Mouse (Mus musculus) limb, embryonic 11.5 days (tissue): ENCODE data around the gene Brat1. TPM values are rescaled to one million over a fixed set of nuclear protein-coding genes. Genes with fewer than 3 reads are reported as not detected.
A peak's percentile ranks its signal among the peaks of the same experiment; 100 is the strongest.

ENCODE experiments used
- ATAC-seq: fragments of 200-750 bp; cut with Nextera tagmentation; 2 replicates; pipeline ENCODE4 v1.8.0; 2017; ENCODE audit warnings: low read depth; ENCODE audit not compliant: insufficient number of reproducible peaks, low FRiP score, low TSS enrichment
- DNase-seq: peaks from one replicate; pipeline ENCODE4 v3.0.0-alpha.2; 2015; ENCODE audit warnings: low spot score
- H3K27ac ChIP-seq: fragments of 300-500 bp; sonication (generic); replicated peaks from 2 replicates; pipeline ENCODE4 v1.5.1; 2014; ENCODE audit warnings: low read depth, mild to moderate bottlenecking, low read length
- H3K27me3 ChIP-seq: fragments of 300-500 bp; sonication (generic); 2 replicates; pipeline ENCODE4 v1.6.1; 2014; ENCODE audit warnings: mild to moderate bottlenecking, low read length, mixed read lengths; ENCODE audit not compliant: control insufficient read depth, insufficient read depth
- H3K36me3 ChIP-seq: fragments of 300-500 bp; sonication (generic); 2 replicates; pipeline ENCODE4 v1.6.1; 2014; ENCODE audit warnings: mild to moderate bottlenecking, low read length, moderate library complexity, mixed read lengths; ENCODE audit not compliant: control insufficient read depth, insufficient read depth
- H3K4me1 ChIP-seq: fragments of 300-500 bp; sonication (generic); 2 replicates; pipeline ENCODE4 v1.6.1; 2014; ENCODE audit warnings: low read length, mixed read lengths; ENCODE audit not compliant: control insufficient read depth, insufficient read depth
- H3K4me2 ChIP-seq: fragments of 300-500 bp; sonication (generic); 2 replicates; pipeline ENCODE4 v1.6.1; 2014; ENCODE audit warnings: low read depth, mild to moderate bottlenecking, moderate library complexity; ENCODE audit not compliant: severe bottlenecking
- H3K4me3 ChIP-seq: fragments of 300-500 bp; sonication (generic); 2 replicates; pipeline ENCODE4 v1.5.1; 2014; ENCODE audit warnings: low read depth, low read length
- H3K9ac ChIP-seq: fragments of 300-500 bp; sonication (generic); 2 replicates; pipeline ENCODE4 v1.6.1; 2014; ENCODE audit warnings: mild to moderate bottlenecking, low read length
- H3K9me3 ChIP-seq: fragments of 300-500 bp; sonication (generic); 2 replicates; pipeline ENCODE4 v1.6.1; 2016; ENCODE audit warnings: low read length; ENCODE audit not compliant: control insufficient read depth
- WGBS: fragments of 180-500 bp; shearing (Covaris S2); extraction: QIAGEN DNeasy Blood & Tissue Kit; methylation state at CpG from one replicate; pipeline ENCODE4 v1.1.7; 2014; 5-methylcytosine and 5-hydroxymethylcytosine counted together
- polyA plus RNA-seq: library from polyadenylated mRNA; unstranded; fragments of >200 nt; fragmentation: Nextera tagmentation; extraction: Ambion mirVana; gene quantifications from 2 replicates; pipeline ENCODE4 v1.2.1, GENCODE M21; 2014

Brat1 gene
- polyA plus RNA-seq, 1 experiment from 2014 or later = 12.0 TPM

DNA sequence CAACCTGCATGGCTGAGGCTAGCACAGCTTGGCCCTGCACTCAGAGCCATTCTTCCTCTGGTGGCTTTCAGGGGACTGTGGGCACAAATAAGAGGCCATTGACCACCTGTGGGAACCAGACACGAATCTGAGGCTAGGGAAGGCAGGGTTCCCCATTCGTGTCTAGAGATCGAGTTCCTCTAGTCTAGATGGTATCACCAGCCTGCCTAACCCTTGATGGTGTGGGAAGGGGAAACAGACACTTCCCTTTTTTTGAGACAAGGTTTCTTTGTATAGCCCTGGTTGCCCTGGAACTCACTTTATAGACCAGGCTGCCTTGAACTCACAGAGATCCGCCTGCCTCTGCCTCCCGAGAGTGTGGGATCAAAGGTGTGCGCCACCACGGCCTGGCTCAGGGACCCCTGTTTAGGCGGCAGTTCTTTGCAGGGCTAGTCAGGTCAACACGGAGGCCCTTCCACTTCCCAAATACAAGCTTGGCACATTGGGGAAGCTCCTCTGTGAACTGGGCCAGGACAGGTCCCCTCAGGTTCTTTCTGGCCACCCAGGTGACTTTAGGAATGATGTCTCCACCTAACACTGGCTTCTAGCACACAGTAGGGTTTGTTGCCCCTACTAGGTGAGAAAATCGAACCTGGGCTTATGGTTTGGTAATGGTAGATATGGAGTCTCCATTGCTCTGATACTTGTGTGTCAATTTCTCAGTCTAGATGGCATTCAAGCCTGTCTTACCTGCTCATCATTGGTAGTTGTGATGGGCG is 26.4 kb downstream of the Brat1 start:
- no peak for ATAC-seq
- Histone ChIP-seq H3K27ac (no peak overlapping the region), H3K27me3 (peaks cover 12% of the 10 kb centered on the region), H3K4me1 (peaks cover 5% of the 10 kb centered on the region; the same call in 1 of the 2 replicates), H3K4me3 (no peak overlapping the region), H3K4me2 (no peak overlapping the region), H3K36me3 (no peaks in the 10 kb centered on the region), H3K9me3 (0 out of 2 replicates have a peak, but pooled peaks cover 2% of the 10 kb centered on the region), H3K9ac (no peak overlapping the region)
- 83% methylated on average over 11 of the region's 11 CpGs for WGBS
- DNase-seq = no peak

DNA sequence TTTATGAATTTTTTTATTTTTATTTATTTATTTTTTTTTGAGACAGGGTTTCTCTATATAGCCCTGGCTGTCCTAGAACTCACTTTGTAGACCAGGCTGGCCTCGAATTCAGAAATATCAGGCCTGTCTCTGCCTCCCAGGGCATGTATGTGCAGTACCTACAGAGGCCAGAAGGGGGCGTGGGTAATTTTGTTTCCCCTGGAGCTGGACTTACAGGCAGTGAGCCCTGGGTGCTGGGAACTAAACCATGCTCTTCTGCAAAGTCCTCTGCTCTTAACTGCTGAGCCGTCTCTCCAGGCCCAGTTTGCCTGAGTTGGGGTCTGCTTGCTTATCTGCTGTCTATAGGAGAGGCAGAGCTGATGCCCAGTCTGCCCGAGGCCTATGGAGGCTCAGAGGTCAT is 27.4 kb downstream of the Brat1 start:
- WGBS = 63% methylated on average over 4 of the region's 4 CpGs
- H3K4me2 ChIP-seq = no peak overlapping the region
- no peak overlapping the region for H3K4me3 ChIP-seq
- H3K36me3 ChIP-seq = no peaks in the 10 kb centered on the region
- H3K4me1 ChIP-seq = peaks cover 5% of the 10 kb centered on the region; the same call in 1 of the 2 replicates
- H3K27ac ChIP-seq = no peak overlapping the region
- peak; percentile 52 for DNase-seq
- 0 out of 2 replicates have a peak, but pooled peaks cover 2% of the 10 kb centered on the region for H3K9me3 ChIP-seq
- no peak overlapping the region for H3K9ac ChIP-seq
- H3K27me3 ChIP-seq = peaks cover 19% of the 10 kb centered on the region
- ATAC-seq = no peak

DNA sequence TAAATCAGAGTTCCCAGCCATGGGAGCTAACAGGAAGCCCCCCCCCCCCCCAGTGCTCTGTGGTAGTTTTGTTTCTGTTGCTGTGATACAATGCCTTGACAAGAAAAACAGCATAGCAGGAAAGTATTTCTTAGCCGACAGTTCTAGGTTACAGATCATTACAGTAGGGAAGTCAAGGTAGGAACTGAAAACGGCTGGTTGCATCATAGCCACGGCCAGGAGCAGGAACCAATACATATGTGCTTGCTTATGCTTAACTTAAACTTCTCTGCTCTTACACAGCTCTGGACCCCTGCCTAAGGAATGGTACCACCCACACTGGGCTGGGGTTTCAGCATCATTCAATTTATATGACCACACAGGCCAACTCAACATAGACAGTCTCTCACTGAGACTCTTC is 28.5 kb downstream of the Brat1 start:
- ATAC-seq (no peak), DNase-seq (no peak)
- Histone ChIP-seq H3K9me3 (0 out of 2 replicates have a peak, but pooled peaks cover 2% of the 10 kb centered on the region), H3K4me1 (peaks cover 5% of the 10 kb centered on the region; the same call in 1 of the 2 replicates), H3K4me3 (no peak overlapping the region), H3K27ac (no peak overlapping the region), H3K27me3 (peaks cover 21% of the 10 kb centered on the region), H3K4me2 (no peak overlapping the region), H3K36me3 (no peaks in the 10 kb centered on the region), H3K9ac (no peak overlapping the region)
- WGBS = 88% methylated on average over 3 of the region's 3 CpGs

DNA sequence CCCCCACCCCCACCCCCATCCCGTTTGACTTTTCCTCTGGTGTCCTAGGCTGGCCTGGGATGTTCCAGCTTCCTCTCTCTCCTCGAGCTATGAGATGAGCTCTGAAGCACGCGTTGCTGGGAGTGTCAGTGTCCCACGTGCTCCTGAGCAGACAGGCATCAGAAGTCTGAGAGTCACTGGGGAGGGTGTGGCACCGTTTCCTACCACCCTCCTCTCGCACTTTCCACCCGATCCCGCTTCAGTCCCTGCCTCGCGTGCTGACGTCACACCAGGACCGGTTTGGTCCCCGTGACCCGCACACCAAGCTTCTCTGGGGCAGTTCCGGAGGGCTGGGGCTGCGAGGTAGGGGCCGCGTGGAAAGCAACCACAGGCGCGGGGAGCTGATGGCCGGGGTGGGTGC is 30.5 kb downstream of the Brat1 start:
- DNase-seq = peak; percentile 38
- no peaks in the 10 kb centered on the region for H3K36me3 ChIP-seq
- H3K4me1 ChIP-seq = peaks cover 5% of the 10 kb centered on the region; the same call in 1 of the 2 replicates
- H3K27me3 ChIP-seq = peaks cover 21% of the 10 kb centered on the region
- H3K27ac ChIP-seq = no peak overlapping the region
- ATAC-seq = no peak; the same call in 1 of the 2 replicates
- H3K9ac ChIP-seq = peak overlapping the region; percentile 43; the same call in 1 of the 2 replicates
- whole genome bisulfite sequencing = 2% methylated on average over 22 of the region's 22 CpGs
- peak overlapping the region; percentile 51 for H3K4me2 ChIP-seq
- H3K4me3 ChIP-seq = peak overlapping the region; percentile 20
- 0 out of 2 replicates have a peak, but pooled peaks cover 2% of the 10 kb centered on the region for H3K9me3 ChIP-seq

DNA sequence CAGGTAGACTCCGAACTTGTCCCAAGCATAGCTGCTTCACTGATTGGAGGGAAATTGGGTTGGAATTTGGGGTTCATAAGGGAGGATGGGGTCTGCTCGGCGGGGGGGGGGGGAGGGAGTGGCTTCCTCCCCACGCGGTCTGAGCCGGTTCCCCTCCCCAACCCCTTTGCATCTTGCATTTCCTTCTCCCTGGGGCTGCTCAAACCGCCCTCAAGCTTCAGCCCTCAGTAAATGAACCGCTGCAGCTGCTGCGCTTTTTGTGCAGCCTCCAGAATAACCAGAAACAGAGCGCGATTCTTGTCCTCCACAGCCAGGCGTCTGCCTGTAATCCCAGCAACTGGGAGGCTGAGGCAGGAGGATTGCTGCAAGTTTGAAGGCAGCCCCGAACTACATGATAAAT is 31.4 kb downstream of the Brat1 start:
- Histone ChIP-seq H3K4me1 (peaks cover 5% of the 10 kb centered on the region; the same call in 1 of the 2 replicates), H3K9me3 (0 out of 2 replicates have a peak, but pooled peaks cover 2% of the 10 kb centered on the region), H3K4me3 (no peak overlapping the region), H3K4me2 (0 out of 2 replicates have a peak overlapping the region, but pooled peaks have one; percentile 51), H3K27me3 (peaks cover 21% of the 10 kb centered on the region), H3K27ac (no peak overlapping the region), H3K9ac (no peak overlapping the region), H3K36me3 (no peaks in the 10 kb centered on the region)
- DNase-seq (no peak), ATAC-seq (no peak)
- 18% methylated on average over 9 of the region's 13 CpGs for WGBS

DNA sequence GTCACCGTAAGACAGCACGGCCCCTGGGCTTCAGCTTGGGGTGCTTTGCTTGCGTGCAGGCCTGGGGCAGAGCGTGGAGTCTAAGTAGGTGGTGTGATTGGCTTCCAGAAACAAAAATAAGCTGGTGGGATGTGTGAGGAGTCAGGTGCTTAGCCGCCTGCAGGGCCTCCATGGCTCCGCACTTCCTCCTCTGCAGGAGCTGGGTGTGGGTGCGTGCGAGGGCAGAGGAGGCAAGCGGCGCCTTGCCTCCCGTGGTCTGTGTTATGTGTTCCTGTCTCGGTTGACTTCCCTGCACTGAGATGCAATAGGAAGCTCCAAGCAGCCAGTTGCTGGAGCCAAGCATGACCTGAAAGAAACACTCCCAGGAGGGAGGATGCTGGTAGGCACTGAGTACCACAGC is 35.0 kb downstream of the Brat1 start:
- DNase-seq (no peak), ATAC-seq (no peak)
- peaks cover 19% of the 10 kb centered on the region for H3K27me3 ChIP-seq
- H3K27ac ChIP-seq = no peak overlapping the region
- H3K4me1 ChIP-seq = peaks cover 5% of the 10 kb centered on the region; the same call in 1 of the 2 replicates
- no peaks in the 10 kb centered on the region for H3K36me3 ChIP-seq
- H3K9ac ChIP-seq = no peak overlapping the region
- no peak overlapping the region for H3K4me3 ChIP-seq
- no peak overlapping the region for H3K4me2 ChIP-seq
- 86% methylated on average over 12 of the region's 12 CpGs for WGBS
- H3K9me3 ChIP-seq = peaks cover 5% of the 10 kb centered on the region; the same call in 1 of the 2 replicates

DNA sequence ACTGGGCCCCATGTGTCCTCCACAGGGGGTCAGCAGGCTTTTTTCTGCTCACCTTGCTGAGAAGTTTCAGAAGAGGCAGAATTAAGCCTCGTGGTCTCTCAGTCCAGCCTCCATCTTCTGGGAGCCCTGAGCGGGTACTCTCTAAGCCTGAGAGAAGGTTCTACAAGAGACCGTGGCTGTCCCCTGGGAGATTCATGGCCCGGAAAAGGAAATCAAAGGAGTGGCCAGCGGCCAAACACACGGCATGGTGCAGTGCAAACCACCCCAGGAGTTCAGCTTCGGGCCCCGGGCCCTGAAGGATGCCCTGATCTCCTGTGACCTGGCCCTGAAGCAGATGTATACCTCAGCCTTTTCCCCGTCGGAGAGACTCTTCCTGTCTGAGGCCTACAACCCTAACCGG is 36.2 kb downstream of the Brat1 start:
- H3K27me3 ChIP-seq = peaks cover 10% of the 10 kb centered on the region
- no peak overlapping the region for H3K9ac ChIP-seq
- no peak for ATAC-seq
- WGBS = 79% methylated on average over 11 of the region's 11 CpGs
- H3K4me3 ChIP-seq = no peak overlapping the region
- H3K4me2 ChIP-seq = no peak overlapping the region
- no peaks in the 10 kb centered on the region for H3K4me1 ChIP-seq
- DNase-seq = no peak
- H3K36me3 ChIP-seq = no peaks in the 10 kb centered on the region
- H3K9me3 ChIP-seq = peaks cover 4% of the 10 kb centered on the region; the same call in 1 of the 2 replicates
- H3K27ac ChIP-seq = no peak overlapping the region

DNA sequence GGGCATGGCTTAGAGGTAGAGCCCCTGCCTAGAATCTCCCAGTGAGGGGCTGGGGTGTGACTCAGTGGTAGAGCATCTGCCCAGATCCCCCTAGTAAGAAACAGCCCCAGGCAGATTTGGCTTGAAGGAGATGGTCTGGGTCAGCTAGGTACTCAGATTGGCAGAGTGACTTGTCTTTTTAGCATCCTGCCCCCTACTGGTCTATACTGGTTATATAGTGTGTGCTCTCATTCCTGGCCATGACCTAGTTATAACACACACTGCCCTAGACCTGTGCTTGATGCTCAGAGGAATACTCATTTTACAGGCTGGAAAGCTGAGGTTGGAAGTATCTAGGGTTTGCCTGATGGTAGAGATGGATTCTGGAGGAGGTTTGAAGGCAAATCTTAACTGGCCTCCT is 37.1 kb downstream of the Brat1 start:
- Histone ChIP-seq H3K36me3 (no peaks in the 10 kb centered on the region), H3K9me3 (peaks cover 2% of the 10 kb centered on the region; the same call in 1 of the 2 replicates), H3K9ac (no peak overlapping the region), H3K4me1 (no peaks in the 10 kb centered on the region), H3K27ac (no peak overlapping the region), H3K4me2 (no peak overlapping the region), H3K4me3 (no peak overlapping the region), H3K27me3 (peaks cover 4% of the 10 kb centered on the region; the same call in 1 of the 2 replicates)
- DNase-seq = no peak
- no peak for ATAC-seq
